Mouse (Mus musculus) G1E (cell line): ENCODE results near the gene Nudt17.

Source experiments
- CTCF ChIP-seq: IDR thresholded peaks from 2 replicates; pipeline ENCODE4 v1.5.1; 2012; ENCODE audit warnings: low read depth, low read length, inconsistent platforms, mixed read lengths
- GATA1 ChIP-seq: IDR thresholded peaks from 2 replicates; pipeline ENCODE4 v1.6.1; 2012; ENCODE audit warnings: borderline replicate concordance, low read length, inconsistent platforms, mixed read lengths
- GATA2 ChIP-seq: IDR thresholded peaks from 2 replicates; pipeline ENCODE4 v1.6.1; 2012; ENCODE audit warnings: low read depth, low read length, inconsistent platforms, borderline replicate concordance
- POLR2AphosphoS5 ChIP-seq: IDR thresholded peaks from 2 replicates; pipeline ENCODE4 v1.6.1; 2012; ENCODE audit warnings: low read depth, low read length, inconsistent platforms; ENCODE audit not compliant: insufficient replicate concordance
- TAL1 ChIP-seq: conservative IDR thresholded peaks from 2 replicates; pipeline ENCODE4 v1.6.1; 2012; ENCODE audit warnings: low read depth, low read length, inconsistent platforms, mixed read lengths

- no peak for TF ChIP-seq CTCF
- TF ChIP-seq GATA1, result no peak
- TF ChIP-seq POLR2AphosphoS5, result no peak
- no peak for TF ChIP-seq TAL1
- TF ChIP-seq GATA2, result no peak
Observed at GRCm38 (mm10) chr3:96692506-96692905, 15.9 kb downstream of the Nudt17 start.
